Mouse (Mus musculus): ENCODE data around the gene Slc16a6.

GRCm38 (mm10) chr11:109512995-109513675, 39.7 kb upstream of the Slc16a6 start:
- TF ChIP-seq TCF12 (IDR thresholded peaks at IDR 0.05; ENCODE audit: low read depth, low read length) (no peak), POLR2A (IDR thresholded peaks at IDR 0.05; ENCODE audit: low read depth, low read length) (no peak), MAX (IDR thresholded peaks at IDR 0.05; ENCODE audit: low read length) (no peak), CHD2 (IDR thresholded peaks at IDR 0.05; ENCODE audit: low read length) (no peak)
